Mouse (Mus musculus): ENCODE measurements around the gene Dnajc6.

The Dnajc6 gene

GRCm38 (mm10) chr4:101507571-101508422 lies 11.3 kb downstream of the Dnajc6 start:
- peak; percentile 79 to 86 for DNase-seq

- no peak for DNase-seq
Observed at GRCm38 (mm10) chr4:101508431-101508830, 12.0 kb downstream of the Dnajc6 start.

- DNase-seq = peak; percentile 62 to 79
Observed at GRCm38 (mm10) chr4:101508851-101509577, 12.6 kb downstream of the Dnajc6 start.

GRCm38 (mm10) chr4:101510111-101510903 lies 13.9 kb downstream of the Dnajc6 start:
- DNase-seq = no peak

GRCm38 (mm10) chr4:101510904-101511210 lies 14.4 kb downstream of the Dnajc6 start:
- DNase-seq = no peak

DNA sequence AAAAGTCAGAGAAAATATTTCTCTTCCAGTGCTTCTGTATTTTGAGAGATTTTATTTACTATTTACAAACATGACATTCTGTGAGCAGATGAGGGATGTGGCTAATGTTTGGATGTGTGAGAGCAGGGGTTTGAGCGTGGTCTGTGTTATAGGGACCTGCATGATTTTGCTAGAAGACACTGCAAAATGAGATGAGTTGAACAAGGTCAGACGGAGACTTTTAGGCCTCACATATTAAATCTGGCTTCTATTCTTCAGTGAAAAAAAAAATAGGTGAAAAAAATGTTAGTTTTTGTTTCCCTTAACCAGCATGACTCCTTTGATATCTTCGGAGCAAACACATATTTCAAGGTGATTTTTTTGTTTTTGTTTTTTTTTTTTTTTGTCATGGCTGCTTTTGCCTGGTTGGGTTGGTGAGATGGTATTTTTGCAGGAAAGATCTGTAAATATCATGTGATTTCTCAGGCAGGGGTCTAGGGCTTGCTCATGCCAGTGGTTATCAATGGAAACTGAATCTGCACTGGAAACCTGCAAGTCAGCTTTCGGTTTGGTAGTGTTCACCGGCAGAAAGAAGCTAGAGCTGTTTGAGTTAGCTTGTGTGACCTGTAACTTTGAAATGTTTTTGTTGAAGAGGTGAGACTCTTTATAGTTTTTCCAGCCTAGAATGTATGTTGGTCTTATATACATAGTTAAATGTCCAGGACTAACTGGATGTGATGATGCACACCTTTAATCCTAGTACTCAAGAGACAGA lies 15.5 kb downstream of the Dnajc6 start:
- DNase-seq = no peak

- no peak for DNase-seq
Observed at GRCm38 (mm10) chr4:101513251-101513650, 16.8 kb downstream of the Dnajc6 start.

- DNase-seq = no peak
Observed at GRCm38 (mm10) chr4:101515853-101516252, 19.4 kb downstream of the Dnajc6 start.

DNA sequence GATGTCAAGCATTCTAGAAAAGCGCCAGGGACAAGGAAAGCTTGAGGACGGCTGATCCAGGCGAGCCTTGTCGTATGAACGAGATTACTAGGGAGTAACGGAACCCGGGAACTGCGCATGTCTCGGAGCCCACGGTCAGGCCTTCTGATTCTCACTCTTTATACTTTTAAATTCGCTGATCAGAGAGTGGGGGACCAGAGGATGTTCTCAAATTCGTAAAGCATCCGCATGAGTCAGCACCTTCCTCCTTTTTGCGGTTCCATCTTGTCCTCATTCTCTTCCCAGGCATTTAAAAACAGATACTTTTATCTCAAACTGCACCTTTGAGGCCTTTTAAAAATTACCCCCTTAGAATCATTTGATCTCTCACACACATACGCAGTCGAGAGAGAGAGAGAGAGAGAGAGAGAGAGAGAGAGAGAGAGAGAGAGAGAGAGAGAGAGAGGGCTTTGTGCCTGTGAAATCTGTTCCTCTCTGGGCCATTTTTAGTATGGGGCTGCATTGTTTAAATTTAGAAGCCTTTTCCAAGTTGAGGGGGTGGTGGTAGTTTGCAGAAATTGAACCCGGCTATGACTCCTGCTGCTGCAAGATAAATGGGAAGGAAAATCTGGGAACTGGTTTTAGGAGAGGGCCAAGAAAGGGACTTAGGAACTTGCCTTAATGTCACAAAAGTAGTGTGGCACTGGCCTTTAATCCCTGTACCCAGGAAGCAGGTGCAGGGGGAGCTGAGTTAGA lies 20.2 kb downstream of the Dnajc6 start:
- DNase-seq = no peak

GRCm38 (mm10) chr4:101531901-101532300 lies 35.5 kb downstream of the Dnajc6 start:
- no peak for DNase-seq

DNA sequence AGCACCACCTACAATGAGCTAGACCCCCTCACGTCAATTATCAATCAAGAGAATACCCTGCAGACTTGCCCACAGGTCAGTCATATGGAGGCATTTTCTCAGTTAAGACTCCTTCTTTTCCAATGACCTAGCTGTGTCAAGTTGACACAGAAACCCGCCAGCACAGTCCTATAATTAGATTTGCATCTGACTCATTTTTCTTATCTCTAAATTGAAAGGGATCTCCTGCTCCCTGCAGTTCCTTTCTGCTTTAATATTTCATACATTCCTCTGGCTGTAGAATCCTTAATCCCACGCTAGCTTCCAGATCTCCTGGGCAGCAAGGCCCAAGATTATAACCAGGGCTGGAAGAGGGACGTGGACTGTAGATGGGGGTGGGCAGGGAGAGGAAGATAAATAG lies 44.1 kb downstream of the Dnajc6 start:
- no peak for DNase-seq

DNA sequence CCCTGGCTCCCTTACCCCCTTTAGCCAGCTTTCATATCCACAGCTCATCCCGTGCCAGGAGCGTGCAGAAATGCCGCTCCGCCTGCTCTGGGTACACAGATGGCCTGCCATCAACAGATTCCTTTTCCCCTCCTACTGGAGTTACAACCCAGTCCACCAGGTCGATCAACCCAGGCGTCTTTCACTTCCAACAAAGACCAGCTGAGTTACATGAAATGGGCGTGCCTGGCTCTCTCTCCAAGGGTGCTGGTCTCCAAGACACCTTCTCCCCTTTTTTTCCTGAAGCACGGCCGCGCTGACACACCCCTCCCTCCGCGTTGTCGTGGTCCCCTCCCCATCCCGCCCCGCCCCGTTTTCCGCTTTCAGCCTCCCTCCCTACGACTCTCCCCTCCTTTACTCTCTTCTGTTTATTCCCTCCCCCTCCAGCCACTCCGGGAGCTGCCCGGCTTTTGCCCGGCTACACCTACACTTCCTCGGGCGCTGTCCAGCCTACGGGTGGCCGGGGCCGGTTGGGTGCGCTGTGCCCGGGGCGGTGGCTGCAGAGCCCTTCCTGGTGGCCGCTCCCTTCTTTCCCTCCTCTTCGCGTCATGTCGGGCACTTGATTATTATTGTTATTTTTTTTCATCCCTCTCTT lies 53.6 kb downstream of the Dnajc6 start:
- peak; percentile 25 to 67 for DNase-seq

- peak; percentile 44 to 69 for DNase-seq
Observed at GRCm38 (mm10) chr4:101550671-101551161, 54.3 kb downstream of the Dnajc6 start.

- no peak for DNase-seq
Observed at GRCm38 (mm10) chr4:101551425-101551824, 55.0 kb downstream of the Dnajc6 start.

- DNase-seq = no peak
Observed at GRCm38 (mm10) chr4:101552372-101552771, 55.9 kb downstream of the Dnajc6 start.

GRCm38 (mm10) chr4:101555016-101555415 lies 58.6 kb downstream of the Dnajc6 start:
- no peak for DNase-seq

GRCm38 (mm10) chr4:101560137-101560536 lies 63.7 kb downstream of the Dnajc6 start:
- DNase-seq = no peak

DNA sequence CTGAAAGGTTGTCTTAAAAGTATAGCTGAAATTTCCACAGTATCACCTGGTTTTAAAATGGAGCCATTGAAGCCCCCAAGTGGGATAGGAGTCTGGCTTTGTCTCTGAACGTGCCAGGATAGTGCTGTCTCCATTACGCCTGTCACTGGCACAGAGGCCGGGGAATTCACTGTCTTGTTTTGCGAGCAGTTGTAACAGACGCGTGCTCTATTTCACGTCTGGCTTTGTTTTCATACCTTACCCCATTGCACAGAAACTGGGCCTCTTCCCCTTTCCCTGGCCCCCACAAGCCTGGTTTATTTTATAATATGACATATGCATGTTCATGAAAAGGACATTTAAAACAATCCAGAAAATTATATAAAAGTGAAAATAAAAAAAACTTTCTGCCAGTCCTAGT lies 66.4 kb downstream of the Dnajc6 start:
- DNase-seq = no peak

DNA sequence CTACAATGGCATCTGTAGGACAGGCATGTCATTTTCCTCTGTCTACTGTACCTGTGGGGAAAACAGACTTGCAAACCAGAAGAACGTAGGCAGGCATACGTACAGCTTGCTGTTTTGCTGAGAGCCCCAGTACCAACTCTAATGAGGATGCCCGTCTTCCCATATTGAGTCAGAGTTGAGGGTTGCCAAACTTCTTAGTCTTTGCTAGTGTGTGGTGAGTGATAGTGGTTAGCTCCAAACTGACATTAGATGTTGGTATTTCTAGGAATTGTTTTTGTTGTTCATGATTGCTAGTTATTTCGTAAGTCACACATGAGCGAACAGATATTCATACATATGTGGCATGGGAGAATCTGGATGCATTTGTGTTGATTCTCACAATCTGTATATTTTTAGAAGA lies 67.2 kb downstream of the Dnajc6 start:
- DNase-seq = no peak

DNA sequence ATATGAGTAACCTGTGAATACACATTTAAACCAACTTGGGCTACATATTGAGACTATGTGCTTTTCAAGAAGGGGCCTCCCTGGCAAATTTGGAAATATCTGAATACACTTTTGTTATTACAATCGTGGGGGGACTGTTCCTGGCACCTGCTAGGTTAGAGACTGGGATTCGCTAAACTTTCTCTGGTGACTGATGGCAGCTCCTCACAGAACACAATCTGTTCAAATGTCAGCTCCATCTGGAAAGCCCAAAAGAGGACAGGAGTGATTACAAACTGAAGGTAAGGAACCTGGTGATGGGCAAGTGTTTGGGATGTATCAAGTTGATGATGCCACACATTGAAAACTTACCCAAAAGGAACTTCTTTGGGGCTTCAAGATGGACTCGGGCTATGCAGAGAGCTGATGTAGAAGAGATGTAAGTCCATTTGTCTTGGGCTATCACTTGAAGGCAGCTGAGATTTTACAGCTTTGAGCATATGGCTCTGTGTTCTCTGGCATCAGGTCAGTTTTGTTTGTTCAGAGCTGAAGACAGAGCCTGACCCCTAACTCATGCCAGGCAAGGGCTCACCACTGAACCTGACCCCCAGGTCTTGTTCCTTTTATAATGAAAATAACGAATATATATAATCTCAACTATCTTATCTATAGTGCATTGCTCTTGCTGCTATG lies 68.4 kb downstream of the Dnajc6 start:
- no peak for DNase-seq

DNA sequence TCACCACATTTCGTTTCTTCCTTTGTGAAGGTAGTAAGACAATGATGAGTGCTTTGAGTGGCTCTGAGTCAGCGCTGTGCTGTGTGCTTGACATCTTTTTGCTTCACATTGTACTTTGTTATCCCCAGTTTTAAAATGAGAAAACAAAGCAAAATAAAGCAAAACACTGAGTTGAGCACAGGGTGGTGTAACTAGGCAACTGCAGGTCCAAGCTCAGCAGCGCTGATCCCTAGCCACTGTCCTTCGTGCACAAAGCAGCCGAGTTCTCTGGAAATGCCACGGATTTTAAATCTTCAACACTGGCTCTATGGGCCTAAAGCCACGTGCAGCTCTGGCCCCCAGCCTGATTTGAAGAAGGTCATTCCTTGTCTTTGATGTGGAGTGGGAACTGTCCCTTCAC lies 72.6 kb downstream of the Dnajc6 start:
- DNase-seq = no peak

Measured in kidney, postnatal 25 days (tissue).